Mouse (Mus musculus) forebrain, postnatal 0 days (tissue): ENCODE data around the gene Mbnl1. TPM values are rescaled to one million over a fixed set of nuclear protein-coding genes. Genes with fewer than 3 reads are reported as not detected.
"Not testable (repeated sequence)": the region's sequence is repeated elsewhere in the genome, so short reads cannot be mapped to it uniquely, and the experiment has no call there.

Experiments used
- ATAC-seq: fragments of 200-750 bp; cut with Nextera tagmentation; 2 replicates; pipeline ENCODE4 v1.8.0; 2017; ENCODE audit warnings: mild to moderate bottlenecking, moderate library complexity
- DNase-seq: peaks from one replicate; pipeline ENCODE4 v3.0.0-alpha.2; 2015
- H3K27ac ChIP-seq: fragments of 300-500 bp; sonication (generic); 2 replicates; pipeline ENCODE4 v1.5.1; 2014; ENCODE audit warnings: low read depth, mild to moderate bottlenecking, antibody characterized with exemption, low read length, moderate library complexity, mixed read lengths
- H3K27me3 ChIP-seq: fragments of 300-500 bp; sonication (generic); 2 replicates; pipeline ENCODE4 v1.6.1; 2014; ENCODE audit warnings: mild to moderate bottlenecking, low read length, mixed read lengths; ENCODE audit not compliant: insufficient read depth
- H3K36me3 ChIP-seq: fragments of 300-500 bp; sonication (generic); 2 replicates; pipeline ENCODE4 v1.6.1; 2014; ENCODE audit warnings: mild to moderate bottlenecking, moderate library complexity; ENCODE audit not compliant: insufficient read depth
- H3K4me1 ChIP-seq: fragments of 300-500 bp; sonication (generic); 2 replicates; pipeline ENCODE4 v1.6.1; 2014; ENCODE audit warnings: antibody characterized with exemption; ENCODE audit not compliant: insufficient read depth
- H3K4me2 ChIP-seq: fragments of 300-500 bp; sonication (generic); 2 replicates; pipeline ENCODE4 v1.6.1; 2014; ENCODE audit warnings: low read depth, mild to moderate bottlenecking, moderate library complexity
- H3K4me3 ChIP-seq: fragments of 300-500 bp; sonication (generic); 2 replicates; pipeline ENCODE4 v1.5.1; 2014; ENCODE audit warnings: low read depth, low read length, mixed read lengths
- H3K9ac ChIP-seq: fragments of 300-500 bp; sonication (generic); 2 replicates; pipeline ENCODE4 v1.6.1; 2014; ENCODE audit warnings: mild to moderate bottlenecking
- H3K9me3 ChIP-seq: fragments of 300-500 bp; sonication (generic); 2 replicates; pipeline ENCODE4 v1.6.1; 2016; ENCODE audit warnings: low read length
- CTCF ChIP-seq: sonication (generic); IDR thresholded peaks from 2 replicates; pipeline ENCODE4 v1.5.1; 2016; ENCODE audit warnings: antibody characterized with exemption, control low read depth, low read depth
- WGBS: fragments of 180-500 bp; shearing (Covaris S2); extraction: QIAGEN DNeasy Blood & Tissue Kit; methylation state at CpG from one replicate; pipeline ENCODE4 v1.1.7; 2014; 5-methylcytosine and 5-hydroxymethylcytosine counted together
- polyA plus RNA-seq: library from polyadenylated mRNA; unstranded; fragments of >200 nt; fragmentation: Nextera tagmentation; extraction: Ambion mirVana; gene quantifications from 2 replicates; pipeline ENCODE4 v1.2.1, GENCODE M21; 2015
- total RNA-seq: library from RNA; depleted of rRNA; stranded (reverse); fragments of >200 nt; gene quantifications from 2 replicates; pipeline ENCODE4 v1.2.3, GENCODE M21; 2014; rRNA removed

Mbnl1 gene
- 73.6 and 84.7 TPM in 2 replicates for total RNA-seq
- 35.1 and 42.7 TPM in 2 replicates for polyA plus RNA-seq

DNA sequence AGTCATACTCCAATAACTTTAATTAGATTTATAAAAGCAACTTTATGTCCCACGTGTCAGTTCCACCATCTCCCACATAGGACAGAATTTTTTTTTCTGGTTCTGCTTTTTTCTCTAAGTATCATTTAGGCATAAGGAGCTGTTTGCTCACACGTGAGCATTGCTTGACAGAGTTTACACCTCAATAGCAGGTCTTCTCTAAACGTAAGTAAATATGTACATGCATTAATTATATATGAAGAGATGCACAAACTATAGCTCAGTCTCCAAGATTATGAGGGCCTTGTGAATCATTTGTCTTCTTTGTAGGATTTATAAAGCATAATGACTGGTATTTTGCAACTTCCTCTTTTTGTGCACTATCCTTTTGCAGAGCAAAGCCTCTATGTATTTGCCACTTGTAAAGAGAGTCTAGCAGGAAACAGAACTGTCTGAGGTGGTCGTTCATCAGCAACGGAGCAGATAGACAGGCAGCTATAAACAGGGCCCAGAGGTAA lies at the start of gene Mbnl1:
Gene Mbnl1 (plus strand): TSS at position 150 of the 497 bp plus-strand sequence.
- Histone ChIP-seq H3K4me2 (no peak within 1 kb of the TSS), H3K27me3 (no peaks in the 10 kb centered on the region), H3K4me3 (no peak within 1 kb of the TSS), H3K36me3 (no peaks in the 10 kb centered on the region), H3K9ac (no peak within 1 kb of the TSS), H3K27ac (no peak within 1 kb of the TSS), H3K4me1 (no peaks in the 10 kb centered on the region), H3K9me3 (no peaks in the 10 kb centered on the region)
- WGBS = 64% methylated on average over 5 of the region's 5 CpGs
- no peak for DNase-seq
- TF ChIP-seq CTCF = no peak
- no peak for ATAC-seq

DNA sequence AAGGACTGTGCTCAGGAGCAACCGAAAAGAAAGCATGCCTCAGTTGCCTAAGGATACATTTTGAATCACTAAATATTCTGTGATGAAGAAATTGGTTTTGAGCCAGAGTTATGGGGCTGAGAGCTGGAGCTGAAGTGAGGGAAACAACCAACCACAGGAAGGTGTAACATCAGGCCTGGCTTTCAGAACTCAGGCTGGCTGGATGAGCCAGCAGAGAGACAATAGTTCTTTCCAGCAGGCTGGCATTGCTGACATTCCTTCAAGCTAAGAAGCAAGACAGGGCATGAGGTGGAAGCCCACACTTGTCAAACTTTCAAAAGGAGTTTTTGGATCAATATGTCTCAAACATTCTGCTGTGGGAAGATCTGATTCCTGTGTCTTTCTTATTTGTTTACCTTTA lies 48.5 kb upstream of the Mbnl1 start:
- Histone ChIP-seq H3K4me2 (no peak overlapping the region), H3K4me1 (no peaks in the 10 kb centered on the region), H3K36me3 (no peaks in the 10 kb centered on the region), H3K9ac (no peak overlapping the region), H3K27ac (no peak overlapping the region), H3K9me3 (no peaks in the 10 kb centered on the region), H3K27me3 (no peaks in the 10 kb centered on the region), H3K4me3 (no peak overlapping the region)
- ATAC-seq (no peak), DNase-seq (no peak)
- TF ChIP-seq CTCF = no peak
- 93% methylated on average over 1 of the region's 1 CpGs for WGBS

DNA sequence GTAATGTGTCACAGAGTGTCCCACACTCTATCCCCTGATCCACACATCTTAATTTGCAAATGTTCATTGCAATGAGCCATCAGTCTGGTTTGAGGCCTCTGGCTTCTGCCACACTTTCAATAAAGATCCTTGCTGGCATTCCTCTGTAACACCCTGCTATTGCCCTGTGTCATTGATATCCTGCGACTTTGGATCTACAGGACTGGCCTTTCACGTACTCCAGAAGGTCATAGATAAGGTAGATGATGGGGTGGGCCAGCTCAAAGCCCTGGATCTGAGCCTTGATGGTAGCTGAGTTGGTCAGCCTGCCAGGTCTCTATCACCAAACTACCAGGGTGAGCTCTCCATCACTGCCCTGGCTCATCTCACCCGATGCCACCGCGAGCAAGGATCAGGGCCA lies 43.6 kb upstream of the Mbnl1 start:
- Histone ChIP-seq H3K9ac (no peak overlapping the region), H3K4me3 (no peak overlapping the region)

DNA sequence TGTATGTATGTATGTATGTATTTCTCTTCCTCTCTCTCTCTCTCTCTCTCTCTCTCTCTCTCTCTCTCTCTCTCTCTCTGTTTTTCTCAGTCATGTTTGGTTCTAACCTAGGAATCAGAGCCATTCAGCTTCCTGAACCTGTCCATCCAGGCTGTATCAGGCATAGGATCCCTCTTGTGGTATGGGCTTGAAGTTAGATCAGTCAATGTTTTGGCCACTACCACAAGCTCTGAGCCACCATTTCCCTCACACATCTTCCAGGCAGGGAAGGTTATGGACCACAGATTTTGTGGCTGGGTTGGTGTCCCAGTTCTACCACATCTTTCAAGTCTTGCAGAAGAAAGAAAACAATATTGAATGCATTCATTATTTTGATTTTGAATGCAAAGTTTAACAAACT lies 35.4 kb upstream of the Mbnl1 start:
- Histone ChIP-seq H3K4me2 (no peak overlapping the region), H3K27me3 (no peaks in the 10 kb centered on the region), H3K4me1 (no peaks in the 10 kb centered on the region), H3K27ac (no peak overlapping the region), H3K4me3 (no peak overlapping the region), H3K9ac (no peak overlapping the region), H3K36me3 (no peaks in the 10 kb centered on the region), H3K9me3 (no peaks in the 10 kb centered on the region)
- TF ChIP-seq CTCF = no peak
- DNase-seq = no peak
- no peak for ATAC-seq

More for the DNA sequence above, 43.6 kb upstream of the Mbnl1 start:
- Histone ChIP-seq H3K4me1 (no peaks in the 10 kb centered on the region), H3K36me3 (no peaks in the 10 kb centered on the region), H3K27ac (no peak overlapping the region), H3K27me3 (no peaks in the 10 kb centered on the region), H3K4me2 (no peak overlapping the region), H3K9me3 (no peaks in the 10 kb centered on the region)
- no peak for DNase-seq
- WGBS = 96% methylated on average over 5 of the region's 5 CpGs
- no peak for TF ChIP-seq CTCF
- ATAC-seq = no peak

DNA sequence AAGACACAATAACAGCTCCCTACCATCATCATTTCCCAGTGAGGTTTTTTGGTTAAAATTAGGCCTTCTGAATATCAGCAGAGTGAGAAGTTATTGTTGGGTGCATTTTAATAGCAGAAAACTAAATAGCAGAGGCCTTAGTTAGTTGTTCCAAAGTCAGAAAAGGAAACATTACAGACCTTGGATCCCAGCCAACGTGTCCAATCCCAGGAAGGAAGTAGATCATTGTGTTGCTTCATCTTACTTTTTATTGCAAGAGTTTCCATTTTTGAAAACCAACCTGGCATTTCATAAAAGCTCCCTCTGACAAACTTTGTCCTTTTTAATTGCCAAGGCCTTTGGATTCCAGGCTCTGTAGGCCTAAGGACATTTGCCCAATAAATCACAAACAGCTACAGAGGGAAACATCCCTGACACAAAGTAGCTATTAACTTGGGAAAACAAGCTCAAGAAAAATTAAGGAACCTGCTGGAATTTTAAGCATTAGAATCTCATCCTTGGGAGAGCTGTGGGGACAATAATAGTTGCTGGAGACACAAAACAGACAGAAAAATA lies 34.9 kb upstream of the Mbnl1 start:
- WGBS = 71% methylated on average over 1 of the region's 1 CpGs
- no peak overlapping the region for H3K4me3 ChIP-seq
- H3K4me2 ChIP-seq = no peak overlapping the region
- no peak overlapping the region for H3K9ac ChIP-seq
- no peaks in the 10 kb centered on the region for H3K4me1 ChIP-seq
- H3K27me3 ChIP-seq = no peaks in the 10 kb centered on the region
- no peak overlapping the region for H3K27ac ChIP-seq
- DNase-seq (no peak), ATAC-seq (no peak)
- H3K36me3 ChIP-seq = no peaks in the 10 kb centered on the region
- H3K9me3 ChIP-seq = no peaks in the 10 kb centered on the region
- TF ChIP-seq CTCF = no peak

DNA sequence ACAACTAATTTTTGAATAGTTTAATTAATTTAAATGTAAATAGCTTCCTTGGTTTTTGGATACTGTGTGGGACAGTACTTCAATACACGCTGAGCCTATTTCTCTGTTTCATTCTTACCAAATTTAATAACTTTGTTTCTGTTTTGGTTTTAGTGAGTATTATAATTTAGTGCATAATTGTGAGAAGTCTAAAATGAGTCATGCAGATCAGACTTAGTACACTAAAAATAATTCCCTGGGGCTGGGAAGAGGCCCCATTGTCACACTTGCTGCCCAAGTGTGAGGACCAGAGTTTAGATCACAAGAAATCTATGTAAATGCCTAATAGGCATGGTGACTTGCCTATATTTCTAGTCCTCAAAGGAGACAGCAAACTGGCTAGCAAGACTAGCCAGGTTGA lies 33.9 kb upstream of the Mbnl1 start:
- Histone ChIP-seq H3K4me2 (no peak overlapping the region), H3K9ac (no peak overlapping the region), H3K36me3 (no peaks in the 10 kb centered on the region), H3K27ac (no peak overlapping the region), H3K4me1 (no peaks in the 10 kb centered on the region), H3K9me3 (no peaks in the 10 kb centered on the region), H3K27me3 (no peaks in the 10 kb centered on the region), H3K4me3 (no peak overlapping the region)
- ATAC-seq = no peak
- 86% methylated on average over 1 of the region's 1 CpGs for WGBS
- DNase-seq = no peak
- TF ChIP-seq CTCF = no peak

DNA sequence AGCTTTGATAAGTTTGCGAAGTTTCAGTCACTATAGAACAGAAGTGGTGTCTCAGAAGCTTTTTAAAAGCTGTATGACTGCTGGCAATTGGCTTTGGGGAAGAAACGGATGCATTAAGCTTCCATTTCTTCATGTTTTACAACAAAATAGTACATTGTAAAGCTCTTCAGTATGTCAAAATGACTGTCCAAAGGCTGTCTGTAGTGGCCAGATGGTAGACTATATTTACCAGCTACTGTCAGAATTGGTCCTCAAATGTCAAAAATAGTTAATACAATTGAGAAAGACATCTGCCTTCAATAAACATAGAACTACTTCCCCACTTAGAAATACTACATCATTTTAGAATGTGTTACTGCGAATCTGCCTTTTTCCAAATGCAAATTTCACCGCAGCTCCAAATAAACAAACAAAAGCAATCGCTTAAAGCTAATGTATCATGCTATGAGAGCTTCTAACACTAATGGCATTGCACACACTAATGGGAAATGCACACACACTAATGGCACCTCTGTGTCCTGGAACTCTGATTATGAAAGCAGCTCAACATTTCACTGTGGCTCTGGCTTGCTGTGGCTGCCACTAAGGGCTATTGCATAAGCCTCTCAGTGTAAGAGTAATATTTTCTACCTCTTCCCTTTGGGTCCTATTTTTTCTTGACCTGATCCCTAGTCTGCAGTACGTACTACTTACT lies 10.7 kb upstream of the Mbnl1 start:
- no peak overlapping the region for H3K4me2 ChIP-seq
- WGBS = 79% methylated on average over 6 of the region's 6 CpGs
- no peaks in the 10 kb centered on the region for H3K4me1 ChIP-seq
- TF ChIP-seq CTCF = no peak
- DNase-seq (no peak), ATAC-seq (no peak)
- no peaks in the 10 kb centered on the region for H3K27me3 ChIP-seq
- no peak overlapping the region for H3K27ac ChIP-seq
- H3K9ac ChIP-seq = no peak overlapping the region
- H3K4me3 ChIP-seq = no peak overlapping the region
- no peaks in the 10 kb centered on the region for H3K36me3 ChIP-seq
- H3K9me3 ChIP-seq = no peaks in the 10 kb centered on the region

DNA sequence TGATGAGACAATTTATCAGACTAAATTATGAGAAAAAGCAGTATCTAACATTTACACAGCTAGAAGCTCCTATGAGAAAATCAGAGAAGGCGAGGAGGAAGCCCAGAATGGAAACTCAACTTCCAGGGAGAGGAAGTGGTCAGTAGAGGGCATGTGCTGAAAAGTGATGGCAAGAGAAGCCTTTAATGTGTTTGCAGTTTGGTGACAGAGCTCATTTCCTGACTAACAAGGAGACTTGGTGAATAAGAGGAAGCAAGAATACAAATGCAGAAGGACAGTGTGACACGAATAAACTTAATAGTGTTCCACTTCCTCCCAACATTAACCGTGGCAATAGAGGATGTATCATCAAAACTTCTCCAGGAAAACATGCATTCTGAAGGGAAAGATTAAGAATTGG lies 4.0 kb upstream of the Mbnl1 start:
- not testable (repeated sequence) for ATAC-seq, H3K27ac ChIP-seq

DNA sequence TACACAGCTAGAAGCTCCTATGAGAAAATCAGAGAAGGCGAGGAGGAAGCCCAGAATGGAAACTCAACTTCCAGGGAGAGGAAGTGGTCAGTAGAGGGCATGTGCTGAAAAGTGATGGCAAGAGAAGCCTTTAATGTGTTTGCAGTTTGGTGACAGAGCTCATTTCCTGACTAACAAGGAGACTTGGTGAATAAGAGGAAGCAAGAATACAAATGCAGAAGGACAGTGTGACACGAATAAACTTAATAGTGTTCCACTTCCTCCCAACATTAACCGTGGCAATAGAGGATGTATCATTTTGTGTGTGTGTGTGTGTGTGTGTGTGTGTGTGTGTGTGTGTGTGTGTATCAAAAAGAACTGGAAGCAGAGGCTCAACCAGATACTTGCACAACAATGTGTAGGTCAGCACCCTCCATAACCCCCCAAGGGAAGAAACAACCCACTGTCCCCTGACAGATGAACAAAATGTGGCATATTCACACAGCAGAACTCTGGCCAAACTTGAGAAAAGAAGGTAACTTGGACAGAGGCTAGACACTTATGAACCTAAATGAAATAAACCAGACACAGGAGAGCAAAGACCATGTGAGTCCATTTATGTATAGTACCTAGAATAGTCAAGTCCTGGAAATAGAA lies 3.3 kb upstream of the Mbnl1 start:
- not testable (repeated sequence) for H3K27ac ChIP-seq, H3K4me3 ChIP-seq, H3K9me3 ChIP-seq, H3K9ac ChIP-seq, H3K4me1 ChIP-seq, H3K27me3 ChIP-seq, DNase-seq, H3K36me3 ChIP-seq, H3K4me2 ChIP-seq, ATAC-seq
- 97% methylated on average over 2 of the region's 3 CpGs for WGBS

More for the DNA sequence above, 4.0 kb upstream of the Mbnl1 start:
- 83% methylated on average over 2 of the region's 3 CpGs for WGBS
- DNase-seq, H3K9me3 ChIP-seq, H3K36me3 ChIP-seq, H3K27me3 ChIP-seq, H3K4me2 ChIP-seq, H3K4me1 ChIP-seq, H3K4me3 ChIP-seq, H3K9ac ChIP-seq: not testable (repeated sequence)
